Mouse (Mus musculus) thymus, postnatal 4 days (tissue): ENCODE data around the gene Gsx2.
A peak's percentile ranks its signal among the peaks of the same experiment; 100 is the strongest.

Source experiments
- DNase-seq: peaks from one replicate; pipeline ENCODE4 v3.0.0; 2021

Gsx2 gene

GRCm38 (mm10) chr5:75077051-75077380 is 1.6 kb downstream of the Gsx2 start:
- no peak for DNase-seq

GRCm38 (mm10) chr5:75079564-75079963 is 4.2 kb downstream of the Gsx2 start:
- no peak for DNase-seq

DNA sequence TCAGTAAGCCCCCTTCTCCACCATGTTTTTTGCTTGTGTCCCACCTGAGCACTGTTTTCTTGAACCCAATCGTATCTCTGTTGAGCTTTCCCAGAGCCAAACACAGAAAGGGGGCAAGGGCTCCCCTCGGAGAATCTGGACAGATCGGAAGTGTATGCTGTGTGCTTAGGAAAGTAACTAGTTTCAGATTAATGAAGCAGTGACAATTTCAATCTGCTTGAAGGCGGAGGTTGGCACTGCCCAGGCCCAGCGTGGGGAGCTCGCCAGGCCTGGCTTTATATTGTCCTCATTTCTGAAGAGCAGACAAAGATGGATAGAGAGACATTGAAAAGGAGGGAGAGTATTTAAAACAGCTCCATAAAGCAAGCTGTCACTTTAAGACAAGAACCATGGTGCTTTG is 7.0 kb downstream of the Gsx2 start:
- DNase-seq: no peak

- no peak for DNase-seq
Observed at GRCm38 (mm10) chr5:75083061-75083460, 7.7 kb downstream of the Gsx2 start.

- DNase-seq: no peak
Observed at GRCm38 (mm10) chr5:75083591-75084392, 8.4 kb downstream of the Gsx2 start.

- no peak for DNase-seq
Observed at GRCm38 (mm10) chr5:75084393-75084870, 9.0 kb downstream of the Gsx2 start.

DNA sequence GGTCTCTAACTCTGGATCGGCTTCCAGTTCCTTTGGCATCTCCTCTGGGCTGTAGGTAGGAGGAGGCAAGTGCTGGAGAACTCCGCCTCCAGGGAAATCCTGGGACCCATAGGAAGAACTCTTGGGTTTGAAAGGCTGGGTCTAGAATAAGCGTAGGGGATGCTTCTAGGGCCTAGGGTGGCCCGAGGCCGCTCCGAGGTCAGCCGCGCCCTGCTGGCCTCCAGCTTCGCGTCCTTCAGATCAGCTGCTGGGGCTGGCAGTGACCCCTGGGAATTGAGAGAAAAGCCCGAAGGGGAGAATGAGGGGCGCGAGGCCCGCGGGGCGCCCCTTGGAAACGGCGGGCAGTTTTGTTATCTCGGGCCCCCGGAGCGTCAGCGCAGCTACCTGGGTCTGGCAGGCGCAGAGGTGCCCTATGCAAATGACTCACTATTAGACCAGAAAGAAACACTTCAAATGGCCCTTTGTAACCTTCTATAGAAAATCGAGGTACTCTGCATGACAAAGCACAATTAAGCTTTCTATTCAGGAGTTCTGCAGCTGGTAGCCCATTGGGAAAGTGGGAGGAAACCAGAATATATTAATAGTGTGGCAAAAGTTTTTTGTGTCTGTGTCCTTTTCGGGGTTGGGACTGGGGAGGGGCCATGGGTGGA is 9.6 kb downstream of the Gsx2 start:
- no peak for DNase-seq

DNA sequence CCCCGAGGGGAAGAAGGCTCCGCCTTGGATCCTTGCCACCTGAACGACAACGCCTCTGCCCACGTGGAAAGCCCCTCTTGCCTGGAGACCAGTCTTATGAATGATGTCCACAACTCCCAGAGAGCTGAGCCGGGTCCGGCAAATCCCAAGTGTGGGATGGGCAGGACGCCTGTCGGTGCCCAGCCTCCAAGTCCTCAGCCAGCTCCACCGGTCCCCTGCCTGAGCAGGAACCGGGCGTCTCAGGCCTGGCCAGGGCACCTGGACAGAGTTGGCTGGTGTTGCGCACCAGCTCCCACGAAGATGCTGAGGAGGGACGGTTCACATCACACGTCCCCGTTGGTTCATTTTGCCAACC is 10.1 kb downstream of the Gsx2 start:
- no peak for DNase-seq

DNA sequence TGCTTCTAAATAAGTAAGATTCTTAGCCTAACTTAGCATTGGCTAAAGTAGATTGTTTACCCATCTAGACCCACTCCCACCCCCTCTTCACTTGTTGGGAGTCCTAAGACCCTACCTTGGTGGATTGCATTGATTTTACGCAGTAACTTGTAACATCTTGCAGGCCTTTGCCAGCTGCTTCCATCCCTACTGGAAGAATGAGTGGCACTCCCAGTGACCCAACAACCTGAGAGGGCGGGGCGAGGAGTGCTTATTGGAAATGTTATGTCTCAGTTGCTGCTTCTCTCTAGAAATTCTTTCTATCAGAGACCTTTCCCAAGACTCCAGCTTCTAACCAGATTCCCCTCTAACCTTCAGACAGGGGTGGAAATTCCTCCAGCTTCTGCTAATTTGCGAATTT is 10.5 kb downstream of the Gsx2 start:
- no peak for DNase-seq

DNA sequence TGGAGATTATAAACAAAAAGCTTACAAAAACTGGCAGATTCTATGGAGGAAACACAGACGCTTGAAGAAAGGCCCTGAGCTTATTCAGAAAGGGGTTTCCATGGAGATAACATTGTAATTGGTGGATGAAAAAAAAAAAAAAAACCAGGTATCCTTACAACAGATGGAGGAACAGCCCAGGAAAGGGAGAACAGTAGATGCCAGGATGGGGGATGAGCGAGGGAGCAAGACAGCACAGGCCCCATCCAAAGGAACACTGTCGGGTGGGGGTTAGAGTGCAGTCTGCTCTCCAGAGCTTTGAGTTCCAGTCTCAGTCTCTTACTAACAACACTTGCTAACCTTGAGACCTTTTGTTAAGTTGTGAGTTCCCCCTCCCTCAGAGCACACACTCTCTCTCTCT is 31.1 kb downstream of the Gsx2 start:
- no peak for DNase-seq

DNA sequence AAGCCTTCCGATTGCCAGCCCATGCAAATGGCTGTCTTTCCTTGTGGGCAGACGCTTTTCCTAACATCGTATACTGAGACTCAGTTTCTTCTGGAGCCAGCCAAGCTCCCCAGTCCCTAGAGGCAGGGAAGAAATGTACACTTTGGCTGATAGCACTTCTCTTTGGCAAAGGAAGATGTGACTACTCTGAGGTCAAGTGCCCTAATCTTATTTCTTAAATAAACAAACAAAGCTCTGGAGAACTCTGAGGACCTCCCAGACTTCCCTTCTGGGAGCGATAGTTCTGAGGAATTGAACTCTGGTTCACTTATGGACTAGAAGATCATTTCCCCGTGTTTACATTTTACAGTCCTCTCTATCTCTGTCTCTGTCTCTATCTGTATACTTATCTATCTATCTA is 34.0 kb downstream of the Gsx2 start:
- DNase-seq: no peak

DNA sequence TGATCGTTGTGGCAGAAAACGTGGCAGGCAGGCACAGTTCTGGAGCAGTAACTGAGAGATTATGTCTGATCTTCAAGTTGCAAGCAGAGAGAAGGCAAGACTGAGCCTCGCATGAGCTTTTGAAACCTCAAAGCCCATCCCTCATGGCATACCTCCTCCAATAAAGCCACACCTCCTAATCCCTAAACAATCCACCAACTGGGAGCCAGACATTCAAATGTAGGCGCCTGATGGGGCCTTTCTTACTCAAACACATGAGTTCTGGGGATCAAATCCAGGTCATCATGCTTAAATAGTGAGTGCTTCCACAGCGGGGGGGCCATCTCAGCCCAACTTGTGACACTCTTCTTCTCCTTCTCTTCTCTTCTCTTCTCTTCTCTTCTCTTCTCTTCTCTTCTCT is 36.4 kb downstream of the Gsx2 start:
- DNase-seq: no peak

GRCm38 (mm10) chr5:75118840-75119239 is 43.4 kb downstream of the Gsx2 start:
- DNase-seq: peak; percentile 67

DNA sequence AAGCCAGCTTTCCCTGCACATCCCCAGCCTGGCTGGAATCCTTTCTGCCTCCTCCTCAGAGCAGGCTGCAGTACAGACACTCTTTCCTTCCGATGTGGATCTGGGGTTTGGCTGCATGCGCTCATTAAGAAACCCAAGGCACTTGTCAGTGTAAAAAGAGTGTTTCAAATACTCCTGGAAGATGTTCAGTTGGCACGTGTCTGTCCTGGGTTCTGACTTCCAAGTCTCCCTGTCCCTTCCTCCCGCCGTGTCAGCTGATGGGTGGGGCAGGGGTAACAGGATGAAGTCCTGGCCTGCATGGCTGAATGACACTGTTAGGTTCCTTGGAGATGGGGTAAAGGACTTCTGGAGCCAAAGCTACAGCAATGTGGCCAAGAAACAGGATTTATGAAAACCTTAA is 46.2 kb downstream of the Gsx2 start:
- no peak for DNase-seq
